Mouse (Mus musculus) G1E-ER4 (cell line): ENCODE measurements around the gene Sh2d3c. TPM values are rescaled to one million over a fixed set of nuclear protein-coding genes. Genes with fewer than 3 reads are reported as not detected.

Experiments used
- GATA1 ChIP-seq: IDR thresholded peaks from one replicate; pipeline ENCODE4 v1.8.0; 2012; ENCODE audit warnings: low read length, inconsistent platforms
- polyA plus RNA-seq: library from polyadenylated mRNA; stranded (reverse); fragments of >175 nt; gene quantifications from 2 replicates; pipeline ENCODE4 v1.2.3, GENCODE M21; 2012

Sh2d3c gene
- polyA plus RNA-seq, 1 experiment, result not detected

DNA sequence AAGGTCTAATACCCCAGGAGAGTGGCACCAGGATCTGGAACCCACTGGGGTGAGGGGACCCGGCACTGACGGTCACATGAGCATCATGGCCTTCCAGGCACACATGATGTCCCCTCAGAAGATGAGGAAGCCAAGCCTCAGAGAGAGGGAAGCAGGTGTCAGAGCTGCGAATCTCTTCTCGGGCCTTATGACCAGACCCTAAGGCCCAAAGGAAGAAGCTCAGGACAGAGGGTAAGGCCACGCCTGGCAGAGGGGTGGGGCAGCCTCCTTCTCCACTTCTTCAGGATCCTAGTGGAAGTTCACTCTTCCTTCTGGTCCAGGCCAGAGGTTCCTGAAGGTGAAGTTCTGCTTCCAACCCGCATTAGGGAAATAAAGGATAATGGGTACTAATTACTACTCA, 11.8 kb downstream of the Sh2d3c start:
- no peak for TF ChIP-seq GATA1

DNA sequence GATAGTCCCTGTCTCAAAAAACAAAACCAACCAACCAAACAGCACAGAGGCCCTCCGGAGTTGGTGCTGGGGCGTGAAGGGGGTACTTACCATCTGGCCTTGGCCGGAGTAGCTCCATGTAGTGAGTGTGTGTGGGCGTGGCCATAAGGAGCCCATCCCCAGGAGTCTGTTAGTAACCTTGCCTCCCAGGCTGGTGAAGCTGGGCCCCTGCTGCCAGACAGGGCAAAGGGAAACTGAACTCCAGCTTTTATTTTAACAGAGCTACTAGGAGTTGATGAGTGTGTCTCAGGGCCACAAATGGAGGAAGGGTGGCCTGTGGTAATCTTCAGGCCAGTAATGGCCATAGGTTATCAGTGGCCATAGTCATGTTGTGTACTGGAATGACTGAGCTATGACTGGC, 13.6 kb downstream of the Sh2d3c start:
- no peak for TF ChIP-seq GATA1

DNA sequence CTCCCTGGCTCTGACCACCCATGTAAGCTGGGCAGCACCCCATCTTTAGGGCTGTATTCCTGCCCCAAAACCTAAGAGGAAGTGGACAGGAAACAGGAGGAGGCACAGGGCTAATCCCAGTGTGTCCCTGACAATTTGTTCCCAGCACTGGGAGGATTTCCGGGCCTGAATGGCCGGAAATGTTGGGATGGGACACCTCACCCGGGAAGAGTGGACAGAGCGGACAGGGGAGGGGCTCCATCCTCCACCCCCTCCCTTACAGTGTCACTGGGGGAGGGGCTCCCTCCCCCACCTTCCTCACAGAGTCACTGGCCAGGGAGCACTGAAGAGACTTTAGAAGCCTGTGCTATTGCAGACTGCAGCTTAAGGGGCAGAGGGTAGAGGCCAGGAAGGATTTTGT, 14.1 kb downstream of the Sh2d3c start:
- TF ChIP-seq GATA1, result no peak

DNA sequence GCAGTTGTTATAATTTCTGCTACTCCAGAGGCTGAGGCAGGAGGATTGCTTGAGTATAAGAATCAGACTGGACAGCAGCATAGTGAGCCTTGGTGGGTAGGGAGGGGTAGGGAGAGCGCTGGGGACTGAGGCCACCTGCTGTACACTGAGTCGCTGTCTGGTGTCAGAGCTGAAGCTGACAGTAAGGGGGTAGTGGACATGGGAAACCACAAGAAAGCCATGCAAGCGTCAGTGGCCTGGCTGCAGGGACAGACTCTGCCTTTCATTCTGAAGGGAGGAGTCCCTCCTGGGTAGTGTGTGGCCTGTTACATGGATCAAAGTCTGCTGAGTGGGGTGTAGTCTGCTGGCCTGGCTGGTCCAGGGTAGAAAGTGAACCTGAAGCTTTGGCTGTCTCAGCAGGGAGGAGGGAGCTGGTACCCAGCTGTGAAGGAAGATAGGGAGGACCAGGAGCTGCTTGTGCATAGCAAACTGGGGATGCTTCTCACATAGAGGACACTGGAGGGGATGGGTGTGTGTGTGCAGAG, 15.5 kb downstream of the Sh2d3c start:
- TF ChIP-seq GATA1, result no peak

DNA sequence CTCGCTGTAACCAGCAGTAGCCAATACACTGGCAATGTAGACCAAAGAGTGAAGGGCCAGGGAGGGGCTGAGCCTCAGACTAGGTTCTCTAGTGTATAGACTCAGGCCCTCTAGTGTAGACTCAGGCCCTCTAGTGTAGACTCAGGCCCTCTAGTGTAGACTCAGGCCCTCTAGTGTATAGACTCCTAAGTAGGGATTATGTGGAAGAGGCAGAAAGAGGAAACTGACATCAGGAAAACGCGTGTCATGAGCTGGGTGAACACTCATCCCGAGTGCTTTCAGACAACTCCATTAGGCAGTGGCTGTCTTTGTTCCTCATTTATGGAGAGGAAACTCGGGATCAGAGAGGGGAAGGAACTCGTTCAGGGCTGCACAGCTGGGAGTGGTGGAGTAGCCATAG, 16.2 kb downstream of the Sh2d3c start:
- TF ChIP-seq GATA1, result no peak

DNA sequence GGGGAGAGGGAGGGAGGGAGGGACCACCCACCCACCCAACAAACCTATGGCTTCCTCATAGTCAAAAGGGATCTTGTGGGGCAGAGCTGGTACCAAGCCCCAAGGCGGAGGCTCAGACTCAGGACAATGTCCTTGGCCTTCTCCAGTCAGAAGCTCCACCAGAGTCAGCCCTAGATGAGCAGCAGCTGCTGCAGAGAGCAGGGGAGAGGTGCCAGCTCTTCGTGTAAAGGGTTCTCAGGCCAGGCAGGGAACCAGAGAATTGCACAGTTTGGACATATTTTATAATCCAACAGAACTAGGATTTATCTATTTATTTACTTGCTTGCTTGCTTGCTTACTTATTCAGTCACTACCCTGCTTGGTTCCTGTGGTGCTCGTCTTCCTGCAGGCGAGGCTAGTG, 18.5 kb downstream of the Sh2d3c start:
- TF ChIP-seq GATA1, result no peak

DNA sequence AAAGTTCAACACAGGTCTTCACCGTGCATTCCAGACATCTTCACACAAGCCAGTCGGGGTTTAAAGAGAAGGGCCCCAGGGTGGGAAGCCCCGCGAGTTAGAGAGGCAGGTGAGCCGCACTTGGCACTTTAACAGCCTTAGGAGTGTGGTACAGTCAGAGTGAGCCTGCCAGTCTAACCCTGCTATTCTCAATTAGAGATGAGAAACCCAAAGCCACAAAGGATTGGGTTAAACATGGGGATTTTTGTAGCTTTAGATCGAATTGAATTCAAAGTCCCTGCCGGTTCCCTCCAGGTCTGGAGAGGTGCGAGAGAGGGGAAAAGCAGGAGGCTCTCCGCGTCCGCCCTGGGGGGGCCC, 20.0 kb downstream of the Sh2d3c start, which contains the start of gene 6330409D20Rik:
TSS of gene 6330409D20Rik (minus strand) at position 101 of the 357 bp plus-strand sequence.
- TF ChIP-seq GATA1, result no peak

DNA sequence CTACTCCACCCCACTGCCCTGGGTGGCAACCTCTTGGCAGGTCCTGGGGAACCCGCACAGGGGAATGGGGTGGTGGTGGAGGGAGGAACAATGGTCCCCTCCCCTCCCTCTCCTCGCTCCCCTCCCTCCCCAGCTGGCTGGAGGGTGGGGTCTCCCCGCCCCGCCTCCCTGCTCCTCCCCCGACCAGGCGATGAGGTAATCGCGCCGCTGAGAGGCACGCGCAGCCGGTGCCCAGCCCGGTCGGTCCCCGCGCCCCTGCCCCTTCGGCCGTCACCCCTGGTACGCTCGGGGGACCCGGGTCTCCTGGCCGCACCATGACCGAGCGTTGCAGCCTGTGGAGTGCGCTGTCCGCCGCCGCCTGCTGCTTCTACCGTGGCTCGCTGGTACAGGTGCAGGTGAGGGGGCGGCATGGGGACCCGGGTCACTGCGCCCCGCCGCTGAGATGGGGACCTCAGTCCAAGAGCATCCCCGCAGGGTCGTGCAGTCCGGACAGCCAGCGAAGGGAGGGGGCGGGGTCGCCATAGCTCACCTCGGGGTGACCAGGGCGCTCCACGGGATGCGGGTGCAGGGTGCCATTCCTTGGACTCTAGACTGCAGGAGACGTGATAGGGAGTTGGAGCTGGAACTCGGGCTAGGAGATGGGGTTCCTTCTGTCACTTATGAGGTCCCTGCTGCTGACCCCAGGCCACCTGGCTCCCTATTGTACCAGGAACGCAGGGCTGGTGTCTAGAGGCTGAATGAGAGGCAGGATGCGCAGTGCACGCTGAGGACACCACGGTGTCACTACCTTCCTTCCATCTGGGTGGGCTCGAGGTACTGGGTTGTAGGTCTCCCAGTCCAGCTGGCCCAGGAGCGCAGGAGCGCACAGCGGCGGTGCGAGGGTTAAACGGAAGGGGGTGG, 20.7 kb downstream of the Sh2d3c start:
- no peak for TF ChIP-seq GATA1

DNA sequence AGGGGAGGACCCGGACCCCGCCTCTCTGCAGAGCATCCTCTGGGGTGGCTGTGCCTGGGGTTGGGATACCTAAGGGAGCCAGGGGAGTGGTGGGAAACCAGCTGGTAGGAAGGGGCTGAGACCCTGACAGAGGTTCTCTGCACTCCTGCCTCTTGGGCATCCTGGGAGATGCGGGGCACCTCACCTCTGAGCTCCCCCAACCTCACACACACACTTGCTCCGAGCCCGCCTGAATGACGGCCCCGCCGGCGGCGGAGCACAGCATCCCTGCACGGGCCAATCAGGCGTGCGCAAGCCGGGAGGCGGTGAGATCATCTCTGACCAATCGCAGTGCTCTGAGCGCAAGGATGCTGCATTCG, 21.3 kb downstream of the Sh2d3c start:
- TF ChIP-seq GATA1, result no peak

DNA sequence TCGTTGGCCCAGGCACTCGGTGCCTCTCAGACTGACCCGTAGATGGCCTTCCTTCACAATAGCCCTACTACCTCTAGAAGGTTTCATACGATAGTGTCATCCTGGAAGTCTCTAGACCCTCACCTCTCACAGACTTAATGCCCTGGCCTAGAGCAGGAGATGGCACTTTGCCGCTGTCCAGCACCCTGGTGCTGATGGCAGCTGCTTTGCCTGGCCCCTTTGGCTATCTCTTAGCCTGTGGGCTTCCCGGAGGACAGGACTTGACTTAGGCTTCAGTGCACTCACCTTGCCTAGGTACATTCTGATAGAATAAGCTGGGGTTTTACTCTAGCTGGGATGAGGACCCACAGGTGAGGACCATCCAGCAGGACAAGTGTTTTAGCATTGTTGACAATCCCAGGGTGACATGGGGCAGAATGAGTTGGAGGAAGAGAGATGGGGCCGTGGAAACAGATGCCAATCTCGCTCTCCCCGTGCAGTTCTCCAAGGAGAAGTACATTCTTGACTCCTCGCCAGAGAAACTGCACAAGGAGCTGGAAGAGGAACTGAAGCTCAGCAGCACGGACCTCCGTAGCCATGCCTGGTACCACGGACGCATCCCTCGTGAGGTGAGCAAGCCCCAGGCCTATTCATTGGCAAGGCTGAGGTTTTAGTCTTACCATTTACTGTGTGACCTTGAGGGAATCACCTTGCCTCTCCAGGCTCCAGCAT, 23.6 kb downstream of the Sh2d3c start:
- TF ChIP-seq GATA1, result no peak

DNA sequence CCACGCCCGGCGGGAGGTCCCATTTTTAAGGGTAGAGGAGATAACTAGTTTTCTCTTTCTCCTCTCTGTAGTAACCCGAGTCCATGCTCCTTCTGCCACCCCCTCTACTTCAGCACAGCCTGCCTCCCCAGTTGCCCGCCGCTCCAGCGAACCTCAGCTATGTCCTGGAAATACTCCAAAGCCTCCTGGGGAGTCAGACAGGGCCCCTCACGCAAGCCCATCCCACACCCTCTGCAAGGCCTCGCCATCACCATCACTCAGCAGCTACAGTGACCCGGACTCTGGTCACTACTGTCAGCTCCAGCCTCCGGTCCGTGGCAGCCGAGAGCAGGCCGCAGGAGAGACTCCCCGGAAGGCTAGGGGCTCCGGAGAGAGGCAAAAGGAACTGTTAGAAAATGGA, 28.2 kb downstream of the Sh2d3c start:
- TF ChIP-seq GATA1, result no peak

DNA sequence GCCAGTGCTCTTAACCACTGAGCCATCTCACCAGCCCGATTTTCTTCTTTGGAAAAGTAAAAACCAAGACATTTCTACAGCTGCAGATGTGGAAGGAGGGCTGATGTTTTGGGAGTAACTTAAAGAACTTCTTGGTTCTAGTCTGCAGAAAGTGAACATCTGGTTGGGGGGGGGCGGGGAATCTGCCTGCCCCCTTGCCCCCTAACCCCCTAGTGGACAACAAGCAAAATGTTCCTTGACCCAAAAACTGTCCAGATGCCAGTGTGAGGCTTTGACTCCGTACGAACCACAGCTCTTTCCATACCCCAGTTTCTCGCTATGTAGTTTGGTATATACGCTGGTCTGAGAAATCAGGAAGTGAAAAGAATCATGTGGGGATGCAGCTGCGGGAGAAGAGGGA, 29.3 kb downstream of the Sh2d3c start:
- TF ChIP-seq GATA1, result no peak

DNA sequence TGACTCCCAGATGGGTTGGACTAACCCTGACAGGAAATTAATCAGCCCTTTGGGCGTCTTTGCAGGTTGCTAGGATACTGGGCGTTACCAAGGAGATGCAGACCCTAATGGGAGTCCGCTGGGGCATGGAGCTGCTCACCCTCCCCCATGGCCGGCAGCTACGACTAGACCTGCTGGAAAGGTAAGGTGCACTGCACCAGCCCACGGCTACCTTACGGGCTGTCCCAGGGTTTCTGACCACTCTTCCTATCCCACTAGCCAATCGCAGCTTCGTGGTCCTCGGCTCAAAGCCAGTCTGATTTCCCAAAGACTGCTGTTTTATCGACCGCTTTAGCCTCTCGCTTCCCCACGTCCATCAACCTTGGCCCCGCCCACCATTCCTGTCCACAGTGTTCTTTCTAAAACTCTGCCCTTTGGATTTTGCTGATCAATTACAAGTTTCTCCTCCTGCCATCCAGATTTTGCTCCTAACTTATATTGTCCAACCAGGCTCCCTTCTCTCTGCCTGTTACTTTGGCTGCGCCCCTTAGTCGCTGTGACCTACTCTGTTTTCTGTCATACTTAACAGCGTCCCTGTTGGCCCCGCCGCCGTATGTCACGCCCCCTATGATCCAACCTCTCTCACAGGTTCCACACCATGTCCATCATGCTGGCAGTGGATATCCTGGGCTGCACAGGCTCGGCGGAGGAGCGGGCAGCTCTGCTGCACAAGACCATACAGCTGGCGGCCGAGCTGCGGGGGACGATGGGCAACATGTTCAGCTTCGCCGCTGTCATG, 30.2 kb downstream of the Sh2d3c start:
- TF ChIP-seq GATA1, result no peak

DNA sequence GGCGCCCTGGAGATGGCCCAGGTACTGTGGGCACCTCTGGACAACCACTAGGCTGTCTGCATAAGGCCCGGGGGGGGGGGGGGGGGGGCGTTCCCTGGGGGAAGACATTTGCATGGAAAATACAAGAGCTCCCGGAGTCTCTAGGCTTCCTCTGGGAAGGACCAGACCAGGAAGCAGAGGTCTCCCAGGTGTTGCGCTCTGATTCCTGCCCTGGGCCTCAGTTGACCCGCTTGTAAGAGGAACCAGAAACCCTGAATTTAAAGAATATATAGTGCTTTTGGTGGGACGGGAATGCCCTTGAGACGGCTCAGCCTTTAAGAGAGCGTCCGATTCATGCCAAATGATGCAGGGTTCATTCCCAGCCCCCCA, 30.8 kb downstream of the Sh2d3c start:
- no peak for TF ChIP-seq GATA1

DNA sequence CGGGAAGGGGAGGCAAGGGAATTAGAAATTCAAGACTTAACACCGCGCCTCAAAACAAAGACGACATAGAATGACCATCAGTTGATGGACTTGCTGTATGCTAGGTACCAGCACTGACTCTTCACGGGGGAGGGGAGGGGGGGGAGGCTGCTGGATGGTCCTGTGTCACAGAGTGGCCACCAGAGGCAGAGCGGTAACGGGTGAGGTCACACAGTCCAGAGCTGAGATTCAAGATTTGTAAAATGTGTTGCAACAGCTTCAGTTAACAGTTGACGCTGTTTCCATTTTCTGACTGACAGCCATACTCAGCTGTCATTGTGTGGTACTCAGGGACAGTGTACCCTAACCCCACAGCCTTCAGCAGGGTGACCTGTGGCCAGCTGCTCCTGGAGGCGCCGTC, 31.3 kb downstream of the Sh2d3c start:
- TF ChIP-seq GATA1, result no peak

DNA sequence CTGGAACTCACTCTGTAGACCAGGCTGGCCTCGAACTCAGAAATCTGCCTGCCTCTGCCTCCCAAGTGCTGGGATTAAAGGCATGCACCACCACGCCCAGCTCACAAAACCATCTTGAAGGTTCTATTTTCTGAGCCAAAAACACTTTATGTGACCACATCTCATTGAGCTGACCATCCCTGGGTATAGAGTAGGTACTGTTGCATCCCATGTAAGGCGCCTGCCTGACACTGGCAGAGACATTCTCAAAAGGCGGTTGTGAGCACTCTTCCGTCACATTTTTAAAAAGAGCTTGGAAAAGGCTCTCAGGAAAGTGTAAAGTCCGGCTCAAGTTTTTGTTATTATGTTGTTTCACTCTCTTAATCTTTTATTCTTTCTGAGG, 35.8 kb downstream of the Sh2d3c start:
- TF ChIP-seq GATA1, result no peak
